In the genomic region with DNA sequence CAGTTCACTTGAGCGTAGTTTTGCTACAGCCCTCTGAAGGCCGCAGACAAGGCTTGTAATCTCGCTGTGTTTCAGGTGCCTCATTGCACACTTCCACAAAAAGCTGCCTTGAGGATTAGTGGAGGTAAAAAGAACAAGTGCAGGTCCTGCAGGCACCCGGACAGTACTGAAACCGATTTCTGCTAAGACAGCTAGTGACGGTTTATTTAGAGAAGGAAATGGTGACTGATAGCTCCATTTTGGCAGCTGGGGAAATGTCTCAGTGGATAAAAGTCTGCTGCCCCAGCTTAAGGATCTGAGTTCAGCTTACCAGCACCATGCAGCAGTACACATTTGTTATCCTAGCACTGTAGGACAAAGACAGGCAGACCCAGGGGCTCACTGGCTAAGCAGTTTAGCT, we compare ENCODE assay signal across 26 mouse cellular contexts. TPM values are rescaled to one million over a fixed set of nuclear protein-coding genes. Genes with fewer than 3 reads are reported as not detected.
A peak's percentile ranks its signal among the peaks of the same experiment; 100 is the strongest.
DNase-seq lines count a peak whose midpoint lies in the region; ATAC-seq and TF ChIP-seq lines count a peak whose summit lies in the region.
"Had no signal": no experiment of that assay in that cellular context is flagged by ENCODE, and none has a peak within 500 bp of the region (broad histone marks: within the 10 kb centered on the region; RNA-seq: fewer than 3 reads in every experiment).

No protein-coding gene starts in this region.

- TF ChIP-seq CTCF in gastrocnemius, adult 2 months (IDR thresholded peaks at IDR 0.05) = no peak

- no peak overlapping the region for H3K4me3 ChIP-seq in gastrocnemius, adult 2 months
- peak overlapping the region; percentile 70 for H3K4me3 ChIP-seq in megakaryocyte, embryonic 14.5 days (replicated peaks)
- H3K4me3 ChIP-seq: embryonic facial prominence, embryonic 10.5 days; forebrain, embryonic 10.5 days; heart, embryonic 12.5 days; hindbrain, embryonic 12.5 days; midbrain, embryonic 10.5 days; neural tube, embryonic 15.5 days had no signal

- H3K27me3 ChIP-seq in megakaryocyte, embryonic 14.5 days (replicated peaks) = no peaks in the 10 kb centered on the region
- H3K27me3 ChIP-seq: CH12.LX; heart, embryonic 12.5 days; hindbrain, embryonic 12.5 days; neural tube, embryonic 15.5 days had no signal

- H3K9me3 ChIP-seq in megakaryocyte, embryonic 14.5 days = no peaks in the 10 kb centered on the region
- H3K9me3 ChIP-seq: embryonic facial prominence, embryonic 10.5 days; forebrain, embryonic 10.5 days; G1E; heart, embryonic 12.5 days; hindbrain, embryonic 12.5 days; midbrain, embryonic 10.5 days; neural tube, embryonic 15.5 days had no signal

- peak overlapping the region; percentile 38; the same call in 1 of the 2 replicates for H3K27ac ChIP-seq in gastrocnemius, adult 2 months
- H3K27ac ChIP-seq: embryonic facial prominence, embryonic 10.5 days; forebrain, embryonic 10.5 days; hindbrain, embryonic 12.5 days; midbrain, embryonic 10.5 days; neural tube, embryonic 15.5 days had no signal

- H3K36me3 ChIP-seq in megakaryocyte, embryonic 14.5 days (replicated peaks; ENCODE audit: low read length) = peaks cover 18% of the 10 kb centered on the region
- H3K36me3 ChIP-seq: embryonic facial prominence, embryonic 10.5 days; forebrain, embryonic 10.5 days; G1E; heart, embryonic 12.5 days; hindbrain, embryonic 12.5 days; midbrain, embryonic 10.5 days; neural tube, embryonic 15.5 days had no signal

- peak; percentile 46 for ATAC-seq in common myeloid progenitor, adult 5-6 weeks (replicated peaks; ENCODE audit: low read depth, poor library complexity, severe bottlenecking)
- ATAC-seq: activated CD4-positive, CD25-positive, alpha-beta regulatory T cell, adult 4 months; inflammation-experienced regulatory T-cells, adult 6 months had no signal

- intact Hi-C loops in gastrocnemius, adult 2 months (cut with DNase I) = no loop called here
- intact Hi-C loops in gastrocnemius, postnatal 14 days (cut with DNase I; ENCODE audit: low total_unique reads) = no loop called here
- intact Hi-C loops in left cerebral cortex, postnatal 14 days (cut with DNase I) = loop anchor here (5.0 kb wide), 1 partner anchor 44 kb away; a partner anchor contains a TSS

- H3K4me1 ChIP-seq in megakaryocyte, embryonic 14.5 days = peaks cover 82% of the 10 kb centered on the region

- no peak for DNase-seq in gastrocnemius, adult 2 months
- no peak for DNase-seq in gastrocnemius, postnatal 14 days
- peak; percentile 37 for DNase-seq in 416B (ENCODE audit: low read depth)
- no peak for DNase-seq in thymus, postnatal 4 days
- no peak for DNase-seq in Muller cell, postnatal 12 days (ENCODE audit: inconsistent ontology term)
- DNase-seq in left cerebral cortex, postnatal 14 days (ENCODE audit: low spot score in 2 of 2) = no peak
- DNase-seq: adrenal gland, adult 8-10 months; cerebellum, adult 9-10 months; heart, adult 11 months; heart, postnatal 10 days; kidney, adult 18-20 months; lung, adult 18-20 months; lung, postnatal 14 days; thymus, adult 2 months had no signal

RNA-seq across cellular contexts. Expression of a gene that starts 45.6 kb away (rescaled TPM):
- 10 to 100 TPM; 28.0 to 28.9 TPM for total RNA-seq in gastrocnemius, adult 2 months (2021)
- 10 to 100 TPM; 34.3 to 35.0 TPM for total RNA-seq in gastrocnemius, postnatal 14 days (2021)
- total RNA-seq in common myeloid progenitor, adult 5-6 weeks (2017) = 79.5 and 88.0 TPM in 2 replicates
- polyA plus RNA-seq in megakaryocyte, embryonic 14.5 days (2012; ENCODE audit: insufficient read depth, low replicate concordance) = 6.0 and 24.2 TPM in 2 replicates
- 10 to 100 TPM; 76.0 to 84.7 TPM for total RNA-seq in left cerebral cortex, postnatal 14 days (2021)
- polyA plus RNA-seq: G1E had no signal
